Mouse (Mus musculus) testis, postnatal 10 days (tissue): ENCODE data around the gene Ap4s1.
A peak's percentile ranks its signal among the peaks of the same experiment; 100 is the strongest.
"Not testable (repeated sequence)": the region's sequence is repeated elsewhere in the genome, so short reads cannot be mapped to it uniquely, and the experiment has no call there.

Source experiments
- DNase-seq: peaks from one replicate; pipeline ENCODE4 v3.0.0; 2021; ENCODE audit warnings: low spot score

Gene Ap4s1

DNA sequence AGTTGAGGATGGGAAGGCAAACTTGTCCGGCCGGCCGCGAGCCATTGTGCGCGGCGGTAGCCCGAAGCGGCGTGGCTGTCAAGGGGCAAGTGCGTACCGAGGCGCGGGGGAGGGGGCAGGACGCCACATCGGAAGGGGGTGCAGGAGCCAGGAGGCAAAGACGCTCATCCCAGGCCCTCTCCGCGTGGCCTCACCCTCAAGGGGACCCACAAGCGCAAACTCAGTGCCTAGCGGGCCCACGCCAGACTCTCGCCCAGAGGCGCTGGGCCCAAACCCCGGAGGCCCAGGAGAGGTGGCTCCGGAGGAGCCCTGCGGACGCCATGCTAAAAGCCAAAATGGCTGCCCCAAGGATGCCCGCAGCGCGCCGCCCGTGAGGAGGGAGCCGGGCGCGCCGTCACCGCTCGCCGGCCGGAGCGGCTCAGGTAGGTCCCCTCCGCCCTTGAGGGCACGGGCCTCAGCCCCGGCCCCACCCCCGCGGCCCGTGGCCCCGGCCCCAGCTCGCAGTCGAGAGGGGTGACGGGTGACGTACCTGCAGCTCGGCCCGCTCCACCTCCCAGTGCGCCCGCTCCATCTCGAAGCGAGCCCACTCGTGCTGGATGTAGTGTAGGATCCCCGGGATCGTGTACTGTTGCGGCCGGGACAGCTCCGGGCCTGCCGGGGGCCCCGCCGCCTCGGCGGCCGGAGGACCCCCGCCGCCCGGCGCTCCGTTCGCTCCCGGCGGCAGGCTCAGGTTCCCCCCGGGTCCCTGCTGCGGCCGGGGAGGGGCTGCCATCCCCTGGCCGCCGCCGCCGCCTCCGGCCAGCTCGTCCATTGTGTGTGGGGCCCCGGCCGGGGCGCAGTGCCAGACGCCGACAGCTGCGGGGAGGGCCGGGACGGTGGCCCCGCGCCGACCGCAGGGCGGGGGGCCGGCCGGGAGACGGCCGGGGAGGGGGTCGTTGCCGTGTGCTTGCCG is at the start of gene Ap4s1:
Gene Ap4s1, plus strand, starts transcription at position 141 of the 952 bp plus-strand sequence.
- DNase-seq: peak; percentile 81

DNA sequence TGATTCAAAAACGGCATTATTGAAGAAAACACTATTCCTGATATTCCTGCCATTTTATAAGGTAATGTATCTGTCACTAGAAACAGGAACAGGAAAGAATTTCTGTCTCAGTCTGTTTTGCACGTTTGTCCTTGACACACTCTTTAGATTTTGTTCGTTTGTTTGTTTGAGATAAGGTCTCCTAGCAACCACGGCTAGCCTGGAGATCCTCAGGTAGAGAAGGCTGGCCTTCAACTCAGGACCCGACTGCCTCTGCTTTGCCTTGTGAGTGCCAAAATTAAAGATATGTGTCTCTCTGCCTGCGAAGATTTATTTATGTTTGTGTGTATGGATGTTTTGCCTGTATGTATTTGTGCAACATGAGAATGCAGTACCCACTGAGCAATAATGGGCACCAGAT is 49.0 kb upstream of the Ap4s1 start:
- DNase-seq: no peak

DNA sequence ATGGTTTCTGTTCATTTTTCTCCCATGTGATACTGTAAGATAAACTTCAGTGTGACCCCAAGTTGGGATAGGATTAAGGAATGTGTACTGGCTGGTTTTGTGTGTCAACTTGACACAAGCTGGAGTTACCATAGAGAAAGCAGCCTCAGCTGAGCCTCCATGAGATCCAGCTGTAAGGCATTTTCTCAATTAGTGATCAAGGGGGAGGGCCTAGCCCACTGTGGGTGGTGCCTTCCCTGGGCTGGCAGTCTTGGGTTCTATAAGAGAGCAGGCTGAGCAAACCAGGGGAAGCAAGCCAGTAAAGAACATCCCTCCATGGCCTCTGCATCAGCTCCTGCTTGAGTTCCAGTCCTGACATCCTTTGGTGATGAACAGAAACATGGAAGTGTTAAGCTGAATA is 41.4 kb upstream of the Ap4s1 start:
- DNase-seq: not testable (repeated sequence)

DNA sequence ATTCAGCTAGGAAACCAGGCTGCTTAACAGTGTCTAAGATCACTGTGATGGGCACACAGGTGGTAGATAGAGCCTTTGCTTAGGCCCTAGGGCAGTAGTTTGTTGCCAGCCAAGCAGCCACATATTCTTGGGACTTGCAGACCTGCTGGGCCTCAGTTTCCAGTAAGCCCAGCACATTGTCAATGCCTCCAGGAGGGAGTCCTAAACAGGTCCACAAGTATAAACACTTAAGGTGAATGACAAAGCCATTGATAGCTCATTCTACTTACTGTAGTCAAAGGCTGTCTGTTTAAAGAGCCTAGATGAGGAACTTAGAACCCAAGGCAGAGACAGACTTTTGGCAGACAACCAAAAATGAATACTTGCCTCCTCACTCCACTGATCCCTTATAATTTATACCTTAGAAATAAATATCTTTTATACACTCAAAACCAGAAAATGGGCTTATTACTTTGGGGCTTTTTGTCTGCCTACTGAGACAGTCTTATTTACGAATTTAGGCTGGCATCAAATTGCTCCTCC is 34.8 kb upstream of the Ap4s1 start:
- no peak for DNase-seq

DNA sequence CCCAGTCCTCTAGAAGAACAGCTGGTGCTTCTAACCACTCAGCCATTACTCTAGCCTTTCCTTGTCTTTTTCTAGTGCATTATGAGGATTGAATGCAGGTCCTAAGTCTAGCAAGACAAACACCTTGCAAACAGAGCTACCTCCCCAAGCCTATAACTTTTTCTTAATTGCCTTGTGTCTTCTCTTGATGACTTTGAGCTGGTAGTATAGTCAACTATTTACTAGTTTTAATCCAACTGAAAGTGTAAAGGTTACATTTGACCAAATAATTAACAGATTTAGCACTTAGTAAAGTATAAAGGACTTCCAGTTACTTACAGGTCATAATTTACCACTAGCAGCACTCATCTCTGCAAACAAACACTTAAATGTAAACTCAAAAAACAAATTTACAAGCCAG is 27.8 kb upstream of the Ap4s1 start:
- no peak for DNase-seq

DNA sequence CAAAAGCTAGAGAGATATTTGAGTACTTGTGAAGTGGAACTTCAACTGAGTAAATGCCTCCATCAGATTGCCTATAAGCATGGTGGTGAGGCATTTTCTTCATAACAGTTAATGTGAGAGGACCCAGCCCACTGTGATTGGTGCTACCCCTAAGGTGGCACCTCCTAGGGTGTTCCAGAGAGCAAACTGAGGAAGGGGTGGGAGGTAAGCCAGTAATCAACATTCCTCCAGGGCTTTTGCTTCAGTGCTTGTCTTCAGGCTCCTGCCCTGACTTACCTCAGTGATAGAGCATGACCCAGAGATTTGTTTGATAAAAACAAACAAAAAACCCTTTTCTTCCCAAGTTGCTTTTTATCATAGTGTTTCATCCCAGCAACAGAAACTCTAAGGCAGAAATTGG is 26.9 kb upstream of the Ap4s1 start:
- no peak for DNase-seq

DNA sequence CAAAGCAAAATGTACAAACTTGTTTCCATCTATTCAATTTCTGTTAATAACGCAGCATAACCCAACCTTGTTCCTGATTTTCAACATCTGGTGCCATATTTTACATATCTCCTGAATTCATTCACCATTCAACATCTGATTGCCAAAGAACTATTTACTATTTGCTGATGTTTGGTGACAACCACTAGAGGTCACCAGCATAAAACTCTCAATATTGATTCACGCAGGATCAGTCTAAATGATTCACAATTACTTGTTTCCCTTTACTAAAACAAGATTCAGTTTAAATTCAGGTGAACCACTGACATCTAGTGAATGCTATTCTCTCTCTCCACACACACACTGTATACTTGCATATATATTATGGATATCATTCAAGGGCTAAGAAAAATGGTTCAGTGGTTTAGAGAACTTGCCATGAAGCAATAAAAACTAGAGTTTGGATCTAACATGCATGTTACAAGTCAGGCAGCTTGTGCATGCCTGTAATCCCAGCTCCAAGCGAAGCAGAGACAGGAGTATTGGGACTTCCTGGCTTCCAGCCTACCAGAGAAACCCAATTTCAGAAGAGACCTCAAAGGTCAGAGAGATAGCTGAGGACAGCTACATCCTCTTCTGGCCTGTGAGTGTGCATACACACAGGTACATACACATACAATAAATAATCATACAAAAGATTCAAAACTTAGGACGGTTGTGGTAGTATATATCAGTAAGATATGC is 24.0 kb upstream of the Ap4s1 start:
- DNase-seq: no peak

DNA sequence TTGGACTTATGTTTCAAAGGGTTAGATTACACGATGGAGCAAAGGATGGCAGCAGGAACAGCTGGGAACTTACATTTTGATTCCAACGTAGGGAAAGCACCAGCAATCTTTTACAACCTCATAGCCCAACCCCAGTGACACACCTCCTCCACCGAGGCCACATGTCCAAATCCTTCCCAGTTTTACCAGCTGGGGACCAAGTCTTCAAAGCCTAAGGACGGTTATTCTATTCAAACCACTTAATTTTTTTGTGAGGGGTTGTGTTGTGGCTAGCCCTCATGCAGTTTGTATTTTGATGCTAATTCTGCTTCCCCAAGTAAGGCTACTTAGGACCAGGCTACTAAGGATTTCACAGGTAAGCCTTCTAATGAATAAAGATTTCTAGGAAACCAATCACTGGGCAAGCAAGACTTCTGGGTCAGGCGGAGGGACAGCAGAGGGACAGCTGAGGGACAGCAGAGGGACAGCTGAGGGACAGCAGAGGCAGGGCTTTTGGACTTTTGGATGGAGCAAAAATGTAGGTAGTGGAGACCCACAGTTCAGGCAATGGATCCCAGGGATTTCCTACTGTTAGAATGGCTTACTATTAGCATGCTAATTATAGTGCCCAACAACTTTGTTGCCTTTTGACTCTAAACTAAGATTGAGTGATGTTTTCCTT is 19.5 kb upstream of the Ap4s1 start:
- DNase-seq: no peak

DNA sequence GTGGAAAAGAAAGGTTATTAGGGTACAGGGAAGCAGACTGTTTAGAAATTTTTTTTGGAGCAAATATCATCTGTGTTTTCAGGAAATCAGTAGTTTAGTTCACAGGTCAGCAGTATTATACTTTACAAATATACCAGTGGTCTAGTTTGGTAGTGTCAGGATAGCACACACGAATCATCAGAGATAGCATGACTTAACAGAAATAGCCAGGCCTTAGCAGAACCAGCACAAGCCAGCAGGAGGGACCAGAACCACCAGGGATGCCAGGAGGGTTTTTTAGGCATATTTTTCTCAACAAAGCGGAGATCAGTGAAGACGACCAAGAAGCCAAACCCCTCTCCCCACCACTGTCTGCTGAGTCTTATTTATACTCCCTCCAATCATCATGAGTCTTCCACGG is 17.6 kb upstream of the Ap4s1 start:
- DNase-seq: no peak

DNA sequence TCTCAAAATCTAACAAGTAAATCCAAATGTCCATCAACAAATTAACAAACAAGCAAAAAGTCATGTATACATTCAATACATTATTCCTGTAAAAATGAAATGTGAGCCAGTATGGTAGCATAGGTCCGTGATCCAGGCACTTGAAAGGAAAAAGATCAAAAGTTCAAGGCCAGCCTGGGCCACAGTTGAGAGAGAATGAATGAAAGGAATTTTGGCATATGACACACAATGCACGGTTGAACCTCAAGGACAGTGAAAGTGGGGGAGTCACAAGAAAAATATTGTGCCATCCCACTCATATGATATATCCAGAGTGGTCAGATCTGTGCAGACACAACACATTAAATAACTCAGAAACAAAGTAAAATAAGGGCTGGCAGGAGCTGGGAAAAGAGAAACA is 14.4 kb upstream of the Ap4s1 start:
- DNase-seq: no peak

DNA sequence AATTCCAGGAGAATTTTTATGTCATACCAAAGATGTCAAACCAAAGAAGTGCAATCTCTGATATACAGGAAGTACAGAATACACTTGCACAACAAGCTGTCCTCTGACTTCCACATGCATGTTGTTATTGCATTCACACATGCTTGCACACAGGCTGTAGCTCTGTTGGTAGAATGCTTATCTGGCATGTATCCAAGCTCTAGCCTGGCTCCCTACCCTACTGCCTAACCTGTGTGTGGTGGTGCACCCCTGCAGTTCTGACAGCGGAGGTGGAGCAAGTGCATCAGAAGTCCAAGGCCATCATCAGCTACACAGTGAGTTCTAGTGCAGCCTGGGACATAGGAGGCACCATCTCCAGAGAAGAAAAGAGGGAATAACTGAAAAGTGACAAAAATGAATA is 12.0 kb upstream of the Ap4s1 start:
- DNase-seq: no peak

DNA sequence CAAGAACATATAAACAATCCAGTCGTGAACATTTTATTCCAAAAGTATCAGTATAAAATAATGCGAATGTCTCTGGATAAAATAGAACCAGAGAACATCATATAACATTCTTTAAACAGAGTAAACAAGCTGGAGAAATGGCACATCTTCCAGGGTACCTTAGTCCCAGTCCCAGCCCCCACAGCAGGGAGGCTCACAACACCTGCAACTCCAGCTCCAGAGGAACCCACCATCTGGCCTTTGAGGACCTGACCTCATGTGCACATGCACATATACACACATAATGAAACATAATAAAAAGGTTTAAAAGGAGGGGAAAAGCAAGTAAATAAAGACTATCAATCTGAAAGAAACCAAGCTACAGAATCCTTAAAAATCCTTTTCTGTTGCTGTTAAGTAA is 2.3 kb upstream of the Ap4s1 start:
- no peak for DNase-seq

DNA sequence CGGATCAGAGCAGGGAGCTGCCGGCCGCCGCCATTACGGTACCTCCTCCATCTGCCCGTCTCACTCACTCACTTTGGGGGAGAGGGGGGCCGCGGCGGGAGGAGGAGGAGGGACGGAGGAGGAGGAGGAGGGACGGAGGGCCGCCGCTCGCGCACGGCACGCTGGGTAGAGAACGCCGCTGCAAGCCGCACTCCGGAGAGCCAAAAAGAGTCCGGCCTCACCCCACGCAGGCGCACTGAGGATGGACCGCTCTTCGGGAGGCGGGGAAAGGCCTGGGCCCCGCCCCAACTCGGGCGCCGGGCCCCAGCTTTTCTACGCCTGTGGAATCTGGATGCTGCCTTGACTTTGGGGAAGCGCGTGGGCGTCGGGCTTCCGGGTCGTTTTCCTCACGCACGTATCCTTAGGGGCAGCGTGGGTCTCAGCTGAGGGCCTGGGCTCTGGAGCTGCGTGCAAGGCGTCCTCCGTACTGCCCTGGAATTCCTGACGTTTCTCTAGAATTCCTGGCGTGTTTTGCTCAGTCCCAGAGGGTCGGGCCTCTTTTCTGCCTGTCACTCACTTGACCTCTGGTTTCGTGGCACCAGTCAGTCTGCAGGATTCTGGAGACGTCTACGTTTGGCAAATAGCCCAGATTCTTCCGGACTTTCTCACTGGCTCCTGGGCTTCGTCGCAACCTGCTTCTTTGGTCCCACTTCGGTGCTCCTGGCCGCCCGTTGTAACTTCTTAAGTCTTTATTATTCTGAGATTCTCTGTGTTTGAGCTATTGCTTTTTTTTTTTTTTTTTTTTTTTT is 1.2 kb downstream of the Ap4s1 start, which contains the start of gene Strn3:
Gene Strn3, minus strand, starts transcription at position 53 of the 788 bp plus-strand sequence.
- DNase-seq: peak; percentile 96

DNA sequence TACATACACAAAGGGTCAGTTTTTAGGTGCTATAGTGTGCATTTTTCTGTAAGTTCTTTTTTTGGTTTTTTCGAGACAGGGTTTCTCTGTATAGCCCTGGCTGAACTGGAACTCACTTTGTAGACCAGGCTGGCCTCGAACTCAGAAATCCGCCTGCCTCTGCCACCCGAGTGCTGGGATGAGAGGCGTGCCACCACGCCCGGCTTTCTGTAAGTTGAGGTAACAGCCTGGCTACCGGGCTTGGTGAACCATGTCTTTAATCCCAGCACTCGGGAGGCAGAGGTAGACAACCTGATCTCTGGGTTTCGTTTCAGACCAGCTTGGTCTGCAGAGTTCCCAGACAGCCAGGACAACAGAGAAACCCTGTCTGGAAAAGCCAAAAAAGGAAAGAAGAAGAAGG is 2.0 kb downstream of the Ap4s1 start:
- DNase-seq: not testable (repeated sequence)

DNA sequence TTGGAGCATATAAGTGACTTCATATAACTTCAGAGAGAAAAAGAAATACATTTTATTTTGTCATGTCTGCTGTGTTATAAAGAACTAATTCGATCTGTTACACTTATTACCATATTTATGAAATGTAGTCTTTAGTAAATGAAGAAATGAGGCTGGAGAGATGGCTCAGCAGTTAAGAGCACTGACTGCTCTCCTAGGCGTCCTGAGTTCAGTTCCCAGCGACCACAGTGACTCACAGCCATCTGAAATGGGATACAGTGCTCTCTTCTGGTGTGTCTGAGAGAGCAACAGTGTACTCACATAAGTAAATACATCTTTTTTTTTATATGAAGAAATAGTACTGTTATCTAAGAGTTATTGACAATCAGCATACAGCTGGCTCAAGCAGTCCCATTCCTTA is 2.6 kb downstream of the Ap4s1 start:
- DNase-seq: no peak

DNA sequence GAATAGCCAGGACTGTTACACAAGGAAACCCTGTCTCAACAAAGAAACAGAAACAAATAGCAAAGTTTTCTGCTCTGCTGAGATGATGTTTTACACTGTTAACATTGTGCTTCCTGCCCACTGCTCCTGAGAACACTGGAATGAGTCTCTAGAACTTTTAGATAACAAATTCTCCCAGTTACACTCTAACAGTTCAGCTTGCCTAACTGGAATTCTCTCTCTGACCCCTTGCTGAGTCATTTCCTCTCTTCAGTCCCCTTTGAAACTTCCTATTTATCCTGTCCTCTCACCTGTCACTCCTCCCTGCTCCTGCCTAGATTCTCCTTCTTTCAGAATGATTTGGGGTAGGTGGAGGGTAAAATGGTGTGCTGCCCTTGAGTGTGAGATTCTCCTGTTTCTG is 3.3 kb downstream of the Ap4s1 start:
- no peak for DNase-seq

DNA sequence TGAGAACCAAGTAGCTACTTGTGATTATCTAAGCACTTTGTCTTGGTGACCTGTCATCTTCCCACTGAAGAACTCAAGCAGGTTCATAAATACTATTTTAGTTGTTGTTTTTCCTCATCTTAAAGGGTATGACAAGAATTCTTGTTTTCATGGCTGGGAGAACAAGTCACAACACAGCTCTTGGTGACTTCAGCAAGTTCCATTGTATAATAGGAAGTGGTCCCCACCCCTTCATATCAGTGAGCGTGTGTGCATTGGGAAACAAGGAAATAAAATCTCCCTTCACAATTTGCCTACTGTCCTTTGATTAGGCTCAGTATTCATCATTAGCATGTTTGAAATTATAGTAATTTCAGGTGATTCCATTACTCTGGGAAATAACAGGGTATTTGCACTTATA is 4.1 kb downstream of the Ap4s1 start:
- no peak for DNase-seq

DNA sequence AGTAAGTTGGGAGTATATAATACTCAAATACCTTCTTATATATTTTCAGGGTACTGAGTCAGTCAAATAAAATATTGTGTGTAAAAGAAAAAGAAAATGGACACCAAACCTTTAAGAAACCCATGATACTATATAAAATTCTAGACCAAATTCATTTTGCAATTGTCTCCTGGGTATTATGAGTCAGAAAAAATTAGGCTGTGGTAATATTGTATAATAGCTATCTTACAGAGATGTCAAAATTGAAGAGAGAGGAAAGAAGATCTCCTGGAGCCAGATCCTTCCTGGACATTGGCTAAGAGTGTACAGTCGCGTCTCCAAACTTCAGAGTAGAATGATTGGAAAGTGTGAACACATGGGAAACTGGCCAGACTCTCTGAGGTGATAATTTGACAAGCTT is 5.3 kb downstream of the Ap4s1 start:
- DNase-seq: no peak

DNA sequence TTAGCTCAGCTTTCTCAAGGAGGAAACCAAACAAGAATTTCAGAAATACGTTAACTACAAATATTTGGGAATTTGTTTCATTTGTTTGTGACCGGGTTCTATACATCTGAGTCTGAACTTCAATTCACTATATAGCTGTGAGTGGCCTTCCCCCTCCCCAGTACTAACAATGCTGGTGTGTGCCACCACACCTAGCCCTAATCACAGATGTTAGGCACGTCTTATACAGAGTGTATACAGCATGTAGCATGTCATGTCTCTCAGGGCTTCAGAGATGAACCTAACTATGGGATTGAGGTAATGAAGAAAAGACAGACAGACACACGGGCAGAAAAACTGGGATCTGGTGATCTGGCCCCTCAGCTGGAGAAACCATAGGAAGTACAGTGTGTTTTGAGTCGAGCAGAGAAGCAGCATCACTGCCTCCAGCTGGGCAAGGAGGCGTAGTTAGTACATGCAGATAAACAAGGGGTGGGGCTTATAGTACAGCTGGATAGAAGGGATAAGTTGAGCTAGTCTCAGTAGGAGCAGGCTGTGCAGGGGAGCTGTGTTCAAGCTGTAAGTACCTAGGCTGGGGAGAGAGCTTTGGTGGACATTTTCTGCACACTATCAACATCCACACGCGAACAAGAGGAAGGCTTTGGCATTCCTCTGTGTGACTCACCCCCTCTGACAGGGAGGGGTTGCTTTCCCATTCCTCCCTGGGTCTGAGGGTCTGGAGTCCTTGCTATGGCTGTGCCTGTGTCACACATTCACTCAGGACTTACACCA is 9.0 kb downstream of the Ap4s1 start:
- DNase-seq: no peak

DNA sequence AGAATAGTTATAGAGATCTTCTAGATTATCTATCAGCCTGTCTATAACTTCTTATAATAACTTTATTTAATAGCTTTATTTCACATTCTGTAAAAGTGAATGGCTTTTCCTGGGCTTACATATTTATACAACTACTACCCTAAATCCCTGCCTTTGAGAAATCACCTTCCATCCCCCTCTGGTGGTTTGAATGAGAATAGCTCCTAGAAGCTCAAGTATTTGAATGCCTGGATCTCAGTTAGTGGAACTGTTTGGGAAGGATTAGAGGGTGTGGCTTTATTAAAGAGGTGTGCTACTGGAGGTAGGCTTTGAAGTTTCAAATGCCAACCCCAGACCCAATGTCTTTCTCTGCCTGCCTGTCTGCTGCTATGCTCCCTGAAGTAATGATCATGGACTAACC is 10.9 kb downstream of the Ap4s1 start:
- DNase-seq: no peak

DNA sequence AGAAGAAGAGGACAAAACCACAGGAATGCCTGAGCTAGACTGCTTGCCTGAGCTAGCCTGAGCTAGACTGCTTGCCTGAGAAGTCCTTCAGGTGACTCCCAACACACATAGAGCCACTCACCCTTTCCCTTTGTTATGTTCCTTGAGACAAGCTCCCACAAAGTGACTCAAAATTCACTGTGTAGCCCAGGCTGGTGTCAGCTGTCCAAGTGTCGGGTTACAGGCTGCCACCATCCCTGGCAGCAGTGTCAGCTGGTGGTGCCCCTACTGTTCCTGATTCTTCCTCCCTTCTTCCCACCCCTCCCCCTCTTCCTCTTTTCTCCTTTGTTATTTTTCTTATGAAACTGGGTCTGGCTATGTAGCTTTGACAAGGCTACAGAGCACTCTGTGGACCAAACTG is 13.0 kb downstream of the Ap4s1 start:
- no peak for DNase-seq
